Mouse (Mus musculus) left cerebral cortex, postnatal 36 days (tissue): ENCODE measurements around the gene Kiss1r. TPM values are rescaled to one million over a fixed set of nuclear protein-coding genes. Genes with fewer than 3 reads are reported as not detected.
"Not testable (repeated sequence)": the region's sequence is repeated elsewhere in the genome, so short reads cannot be mapped to it uniquely, and the experiment has no call there.

Experiments used
- DNase-seq, 2 experiments: peaks; one replicate each; pipeline ENCODE4 v3.0.0; 2021 to 2022; ENCODE audit warnings: low spot score in 2 of 2, mixed read lengths in 1 of 2
- intact Hi-C: fragments of 180-260 bp; cut with DNase I; formaldehyde crosslinking; loops from one replicate; pipeline ENCODE4 v1.15.1; 2025
- total RNA-seq, 2 experiments: library from RNA; stranded (reverse); gene quantifications; 2 replicates each; pipeline ENCODE4 v1.2.3; 2021

Kiss1r gene
- total RNA-seq: 1 to 10 TPM; 6.7 to 8.2 TPM

- DNase-seq: peak; percentile 84 to 88
- intact Hi-C loops: no loop called here
These were observed at the start of gene Kiss1r for GRCm38 (mm10) chr10:79916808-79917531. TSS of gene Kiss1r (plus strand) at chr10:79916971.

- DNase-seq: no peak
- intact Hi-C loops: no loop called here
These were observed 44.9 kb upstream of the Kiss1r start for GRCm38 (mm10) chr10:79871845-79872244.

GRCm38 (mm10) chr10:79872862-79873261 lies 43.9 kb upstream of the Kiss1r start:
- DNase-seq: no peak
- intact Hi-C loops: no loop called here

- intact Hi-C loops: no loop called here
- DNase-seq: no peak
These were observed 43.5 kb upstream of the Kiss1r start for GRCm38 (mm10) chr10:79873313-79873712.

- intact Hi-C loops: loop anchor here (2.0 kb wide), 1 partner anchor 19 kb away; the partner anchor contains the start of gene Ptbp1
- DNase-seq: no peak
These were observed 43.0 kb upstream of the Kiss1r start for GRCm38 (mm10) chr10:79873715-79874289.

GRCm38 (mm10) chr10:79874290-79874862 lies 42.4 kb upstream of the Kiss1r start, which contains the start of the genes Prtn3 and Plppr3:
TSS of gene Prtn3 (plus strand) at chr10:79874476.
TSS of gene Plppr3 (minus strand) at chr10:79874634.
- peak in 1 of 2 experiments; percentile 60 for DNase-seq
- intact Hi-C loops: loop anchor here (2.0 kb wide), 1 partner anchor 20 kb away; the partner anchor contains the start of gene Ptbp1

- intact Hi-C loops: no loop called here
- no peak for DNase-seq
These were observed 39.6 kb upstream of the Kiss1r start for GRCm38 (mm10) chr10:79877174-79877573.

GRCm38 (mm10) chr10:79877757-79878156 lies 39.0 kb upstream of the Kiss1r start:
- intact Hi-C loops: no loop called here
- no peak for DNase-seq

- intact Hi-C loops: no loop called here
- DNase-seq: no peak
These were observed 37.2 kb upstream of the Kiss1r start for GRCm38 (mm10) chr10:79879527-79879926.

GRCm38 (mm10) chr10:79880721-79881120 lies 36.0 kb upstream of the Kiss1r start:
- intact Hi-C loops: loop anchor here (5.0 kb wide), 2 partner anchors 42 to 48 kb away; partner anchors contain the start of gene R3hdm4
- DNase-seq: no peak

GRCm38 (mm10) chr10:79881981-79882380 lies 34.8 kb upstream of the Kiss1r start:
- no peak for DNase-seq
- intact Hi-C loops: loop anchor here (5.0 kb wide), 2 partner anchors 40 to 50 kb away; partner anchors contain the start of gene R3hdm4

GRCm38 (mm10) chr10:79883297-79884084 lies 33.3 kb upstream of the Kiss1r start:
- intact Hi-C loops: loop anchor here (5.0 kb wide), 2 partner anchors 39 to 51 kb away; partner anchors contain the start of gene R3hdm4
- peak; percentile 68 to 76 for DNase-seq

- DNase-seq: no peak
- intact Hi-C loops: loop anchor here (5.0 kb wide), 2 partner anchors 38 to 52 kb away; partner anchors contain the start of gene R3hdm4
These were observed 32.3 kb upstream of the Kiss1r start for GRCm38 (mm10) chr10:79884446-79884845.

- intact Hi-C loops: loop anchor here (5.0 kb wide), 2 partner anchors 37 to 53 kb away; partner anchors contain the start of gene R3hdm4
These were observed 31.8 kb upstream of the Kiss1r start for GRCm38 (mm10) chr10:79884938-79885337.

GRCm38 (mm10) chr10:79886054-79886453 lies 30.7 kb upstream of the Kiss1r start, which contains the start of gene Elane:
TSS of gene Elane (plus strand) at chr10:79886247.
- no peak for DNase-seq
- intact Hi-C loops: no loop called here

More at GRCm38 (mm10) chr10:79884938-79885337, 31.8 kb upstream of the Kiss1r start:
- DNase-seq: not testable (repeated sequence)

- no peak for DNase-seq
- intact Hi-C loops: no loop called here
These were observed 30.2 kb upstream of the Kiss1r start for GRCm38 (mm10) chr10:79886611-79887010.

GRCm38 (mm10) chr10:79889386-79889785 lies 27.4 kb upstream of the Kiss1r start:
- intact Hi-C loops: no loop called here
- DNase-seq: no peak

- intact Hi-C loops: loop anchor here (2.0 kb wide), 1 partner anchor 62 kb away; no protein-coding TSS in a partner anchor
- no peak for DNase-seq
These were observed 26.1 kb upstream of the Kiss1r start, which contains the start of gene Cfd for GRCm38 (mm10) chr10:79890670-79891069. TSS of gene Cfd (plus strand) at chr10:79890853.
